Mouse (Mus musculus) cortical plate, adult 2 months (tissue): ENCODE results near the gene Yif1a.

ENCODE experiments used
- CTCF ChIP-seq: fragments of 200-500 bp; IDR thresholded peaks from 2 replicates; pipeline ENCODE4 v1.5.1; 2011; ENCODE audit warnings: mild to moderate bottlenecking, control low read depth, low read length; ENCODE audit not compliant: insufficient read depth; ENCODE audit errors: extremely low read depth
- POLR2A ChIP-seq: fragments of 200-500 bp; IDR thresholded peaks from 2 replicates; pipeline ENCODE4 v1.6.1; 2011; ENCODE audit warnings: mild to moderate bottlenecking, low read length, control low read depth; ENCODE audit not compliant: insufficient read depth; ENCODE audit errors: extremely low read depth

GRCm38 (mm10) chr19:5106074-5106473 lies 17.7 kb downstream of the Yif1a start:
- TF ChIP-seq CTCF (no peak), POLR2A (no peak)
